Mouse (Mus musculus): ENCODE data around the gene Rnh1.

GRCm38 (mm10) chr7:141121051-141121531, 51.6 kb downstream of the Rnh1 start:
- TF ChIP-seq POLR2A (IDR thresholded peaks at IDR 0.05; ENCODE audit: control insufficient read depth, extremely low read depth, insufficient read depth, low read length, poor library complexity) (no peak), CTCF (IDR thresholded peaks at IDR 0.05; ENCODE audit: borderline replicate concordance, control insufficient read depth, extremely low read depth, insufficient read depth, low read length, poor library complexity) (no peak)

All from thymus, adult 2 months (tissue).